Mouse (Mus musculus): ENCODE measurements around the gene Pgap3.
A peak's percentile ranks its signal among the peaks of the same experiment; 100 is the strongest.

Gene Pgap3

GRCm38 (mm10) chr11:98400161-98400726 is at the start of gene Pgap3:
TSS of gene Pgap3 (minus strand) at chr11:98400490.
- peak; percentile 98 for DNase-seq (ENCODE audit: extremely low read depth, insufficient read length, low spot score)

GRCm38 (mm10) chr11:98449419-98449818 is 49.1 kb upstream of the Pgap3 start:
- DNase-seq (ENCODE audit: extremely low read depth, insufficient read length, low spot score), result no peak

GRCm38 (mm10) chr11:98448191-98448790 is 48.0 kb upstream of the Pgap3 start:
- DNase-seq (ENCODE audit: extremely low read depth, insufficient read length, low spot score), result no peak

GRCm38 (mm10) chr11:98447475-98447834 is 47.2 kb upstream of the Pgap3 start:
- DNase-seq (ENCODE audit: extremely low read depth, insufficient read length, low spot score), result no peak

- no peak for DNase-seq (ENCODE audit: extremely low read depth, insufficient read length, low spot score)
These were observed 46.5 kb upstream of the Pgap3 start for GRCm38 (mm10) chr11:98446562-98447474.

- no peak for DNase-seq (ENCODE audit: extremely low read depth, insufficient read length, low spot score)
These were observed 45.9 kb upstream of the Pgap3 start, which contains the start of gene Grb7 for GRCm38 (mm10) chr11:98446213-98446561. TSS of gene Grb7 (plus strand) at chr11:98446394.

- no peak for DNase-seq (ENCODE audit: extremely low read depth, insufficient read length, low spot score)
These were observed 45.4 kb upstream of the Pgap3 start for GRCm38 (mm10) chr11:98445679-98446078.

- DNase-seq (ENCODE audit: extremely low read depth, insufficient read length, low spot score), result no peak
These were observed 44.9 kb upstream of the Pgap3 start for GRCm38 (mm10) chr11:98445238-98445637.

GRCm38 (mm10) chr11:98443688-98444087 is 43.4 kb upstream of the Pgap3 start:
- DNase-seq (ENCODE audit: extremely low read depth, insufficient read length, low spot score), result no peak

- peak; percentile 96 for DNase-seq (ENCODE audit: extremely low read depth, insufficient read length, low spot score)
These were observed 38.3 kb upstream of the Pgap3 start, which contains the start of gene Mien1 for GRCm38 (mm10) chr11:98438331-98439158. TSS of gene Mien1 (minus strand) at chr11:98438991.

GRCm38 (mm10) chr11:98437441-98437840 is 37.2 kb upstream of the Pgap3 start:
- no peak for DNase-seq (ENCODE audit: extremely low read depth, insufficient read length, low spot score)

GRCm38 (mm10) chr11:98435723-98436122 is 35.4 kb upstream of the Pgap3 start:
- no peak for DNase-seq (ENCODE audit: extremely low read depth, insufficient read length, low spot score)

GRCm38 (mm10) chr11:98431743-98432502 is 31.6 kb upstream of the Pgap3 start:
- DNase-seq (ENCODE audit: extremely low read depth, insufficient read length, low spot score), result no peak

GRCm38 (mm10) chr11:98428436-98428835 is 28.1 kb upstream of the Pgap3 start:
- DNase-seq (ENCODE audit: extremely low read depth, insufficient read length, low spot score), result no peak

GRCm38 (mm10) chr11:98426592-98426991 is 26.3 kb upstream of the Pgap3 start:
- no peak for DNase-seq (ENCODE audit: extremely low read depth, insufficient read length, low spot score)

GRCm38 (mm10) chr11:98418939-98419547 is 18.8 kb upstream of the Pgap3 start:
- no peak for DNase-seq (ENCODE audit: extremely low read depth, insufficient read length, low spot score)

GRCm38 (mm10) chr11:98418273-98418672 is 18.0 kb upstream of the Pgap3 start:
- no peak for DNase-seq (ENCODE audit: extremely low read depth, insufficient read length, low spot score)

- no peak for DNase-seq (ENCODE audit: extremely low read depth, insufficient read length, low spot score)
These were observed 16.8 kb upstream of the Pgap3 start for GRCm38 (mm10) chr11:98417074-98417473.

- DNase-seq (ENCODE audit: extremely low read depth, insufficient read length, low spot score), result no peak
These were observed 13.9 kb upstream of the Pgap3 start for GRCm38 (mm10) chr11:98414162-98414561.

GRCm38 (mm10) chr11:98413731-98414130 is 13.4 kb upstream of the Pgap3 start:
- no peak for DNase-seq (ENCODE audit: extremely low read depth, insufficient read length, low spot score)

Data from 3134 (cell line).